Mouse (Mus musculus): ENCODE data around the gene Rnf144a. TPM values are rescaled to one million over a fixed set of nuclear protein-coding genes. Genes with fewer than 3 reads are reported as not detected.

Rnf144a gene
- polyA plus RNA-seq, 1 experiment from 2014 or later, result 21.6 TPM

GRCm38 (mm10) chr12:26414451-26415103, 477 bp downstream of the Rnf144a start:
- H3K27ac ChIP-seq (replicated peaks; ENCODE audit: low read depth, low read length), result peak overlapping the region; percentile 87
- under 1% methylated on average over 61 of the region's 64 CpGs for WGBS
- H3K27me3 ChIP-seq (ENCODE audit: control insufficient read depth, insufficient read depth, low read length), result no peaks in the 10 kb centered on the region
- ATAC-seq (ENCODE audit: low FRiP score, low TSS enrichment) (peak; percentile 66; the same call in 1 of the 2 replicates), DNase-seq (peak; percentile 64)
- no peaks in the 10 kb centered on the region for H3K9me3 ChIP-seq (ENCODE audit: control insufficient read depth, low read length)
- peak overlapping the region; percentile 86 for H3K4me2 ChIP-seq (ENCODE audit: low read length)
- peaks cover 26% of the 10 kb centered on the region for H3K4me1 ChIP-seq (ENCODE audit: control insufficient read depth, insufficient read depth, low read length)
- no peaks in the 10 kb centered on the region for H3K36me3 ChIP-seq (ENCODE audit: control insufficient read depth, insufficient read depth, low read length)
- peak overlapping the region; percentile 96 for H3K4me3 ChIP-seq (replicated peaks; ENCODE audit: low read depth, low read length)
- H3K9ac ChIP-seq (replicated peaks; ENCODE audit: low read length), result peak overlapping the region; percentile 98

- Histone ChIP-seq H3K36me3 (ENCODE audit: control insufficient read depth, insufficient read depth, low read length) (no peaks in the 10 kb centered on the region), H3K4me3 (replicated peaks; ENCODE audit: low read depth, low read length) (peak overlapping the region; percentile 96), H3K4me1 (ENCODE audit: control insufficient read depth, insufficient read depth, low read length) (peaks cover 26% of the 10 kb centered on the region), H3K27ac (replicated peaks; ENCODE audit: low read depth, low read length) (peak overlapping the region; percentile 87; the same call in 1 of the 2 replicates), H3K4me2 (ENCODE audit: low read length) (peak overlapping the region; percentile 86), H3K27me3 (ENCODE audit: control insufficient read depth, insufficient read depth, low read length) (no peaks in the 10 kb centered on the region), H3K9me3 (ENCODE audit: control insufficient read depth, low read length) (no peaks in the 10 kb centered on the region), H3K9ac (replicated peaks; ENCODE audit: low read length) (peak overlapping the region; percentile 98)
- DNase-seq, result no peak
- ATAC-seq (ENCODE audit: low FRiP score, low TSS enrichment), result no peak
- WGBS, result under 1% methylated on average over 8 of the region's 8 CpGs
These were observed 1.1 kb downstream of the Rnf144a start for GRCm38 (mm10) chr12:26413961-26414411.

GRCm38 (mm10) chr12:26412802-26413201, 2.3 kb downstream of the Rnf144a start:
- Histone ChIP-seq H3K9ac (replicated peaks; ENCODE audit: low read length) (peak overlapping the region; percentile 20; the same call in 1 of the 2 replicates), H3K4me1 (ENCODE audit: control insufficient read depth, insufficient read depth, low read length) (peaks cover 26% of the 10 kb centered on the region), H3K27ac (replicated peaks; ENCODE audit: low read depth, low read length) (no peak overlapping the region), H3K36me3 (ENCODE audit: control insufficient read depth, insufficient read depth, low read length) (0 out of 2 replicates have a peak, but pooled peaks cover 4% of the 10 kb centered on the region), H3K9me3 (ENCODE audit: control insufficient read depth, low read length) (no peaks in the 10 kb centered on the region), H3K4me3 (replicated peaks; ENCODE audit: low read depth, low read length) (peak overlapping the region; percentile 96), H3K4me2 (ENCODE audit: low read length) (peak overlapping the region; percentile 86), H3K27me3 (ENCODE audit: control insufficient read depth, insufficient read depth, low read length) (no peaks in the 10 kb centered on the region)
- DNase-seq, result no peak
- WGBS, result 70% methylated on average over 6 of the region's 6 CpGs
- no peak for ATAC-seq (ENCODE audit: low FRiP score, low TSS enrichment)

GRCm38 (mm10) chr12:26411841-26412450, 3.1 kb downstream of the Rnf144a start:
- WGBS, result 76% methylated on average over 10 of the region's 10 CpGs
- DNase-seq (no peak), ATAC-seq (ENCODE audit: low FRiP score, low TSS enrichment) (no peak)
- H3K4me2 ChIP-seq (ENCODE audit: low read length), result peak overlapping the region; percentile 86
- H3K4me3 ChIP-seq (replicated peaks; ENCODE audit: low read depth, low read length), result no peak overlapping the region
- no peak overlapping the region for H3K9ac ChIP-seq (replicated peaks; ENCODE audit: low read length)
- 0 out of 2 replicates have a peak, but pooled peaks cover 4% of the 10 kb centered on the region for H3K36me3 ChIP-seq (ENCODE audit: control insufficient read depth, insufficient read depth, low read length)
- H3K27ac ChIP-seq (replicated peaks; ENCODE audit: low read depth, low read length), result no peak overlapping the region
- H3K27me3 ChIP-seq (ENCODE audit: control insufficient read depth, insufficient read depth, low read length), result no peaks in the 10 kb centered on the region
- no peaks in the 10 kb centered on the region for H3K9me3 ChIP-seq (ENCODE audit: control insufficient read depth, low read length)
- H3K4me1 ChIP-seq (ENCODE audit: control insufficient read depth, insufficient read depth, low read length), result peaks cover 26% of the 10 kb centered on the region

GRCm38 (mm10) chr12:26410443-26410842, 4.6 kb downstream of the Rnf144a start:
- Histone ChIP-seq H3K9ac (replicated peaks; ENCODE audit: low read length) (no peak overlapping the region), H3K27me3 (ENCODE audit: control insufficient read depth, insufficient read depth, low read length) (no peaks in the 10 kb centered on the region), H3K27ac (replicated peaks; ENCODE audit: low read depth, low read length) (no peak overlapping the region), H3K4me2 (ENCODE audit: low read length) (no peak overlapping the region), H3K4me1 (ENCODE audit: control insufficient read depth, insufficient read depth, low read length) (peaks cover 28% of the 10 kb centered on the region), H3K36me3 (ENCODE audit: control insufficient read depth, insufficient read depth, low read length) (0 out of 2 replicates have a peak, but pooled peaks cover 4% of the 10 kb centered on the region), H3K9me3 (ENCODE audit: control insufficient read depth, low read length) (no peaks in the 10 kb centered on the region), H3K4me3 (replicated peaks; ENCODE audit: low read depth, low read length) (no peak overlapping the region)
- 94% methylated on average over 3 of the region's 3 CpGs for WGBS
- ATAC-seq (ENCODE audit: low FRiP score, low TSS enrichment) (no peak), DNase-seq (no peak)

- no peaks in the 10 kb centered on the region for H3K9me3 ChIP-seq (ENCODE audit: control insufficient read depth, low read length)
- DNase-seq (no peak), ATAC-seq (ENCODE audit: low FRiP score, low TSS enrichment) (no peak)
- no peak overlapping the region for H3K9ac ChIP-seq (replicated peaks; ENCODE audit: low read length)
- H3K27ac ChIP-seq (replicated peaks; ENCODE audit: low read depth, low read length), result no peak overlapping the region
- H3K4me1 ChIP-seq (ENCODE audit: control insufficient read depth, insufficient read depth, low read length), result peaks cover 25% of the 10 kb centered on the region
- H3K4me3 ChIP-seq (replicated peaks; ENCODE audit: low read depth, low read length), result no peak overlapping the region
- no peaks in the 10 kb centered on the region for H3K27me3 ChIP-seq (ENCODE audit: control insufficient read depth, insufficient read depth, low read length)
- H3K36me3 ChIP-seq (ENCODE audit: control insufficient read depth, insufficient read depth, low read length), result peaks cover 8% of the 10 kb centered on the region; the same call in 1 of the 2 replicates
- 70% methylated on average over 9 of the region's 9 CpGs for WGBS
- H3K4me2 ChIP-seq (ENCODE audit: low read length), result no peak overlapping the region
These were observed 6.3 kb downstream of the Rnf144a start for GRCm38 (mm10) chr12:26408707-26409106.

GRCm38 (mm10) chr12:26404781-26405702, 10.0 kb downstream of the Rnf144a start:
- H3K36me3 ChIP-seq (ENCODE audit: control insufficient read depth, insufficient read depth, low read length), result peaks cover 13% of the 10 kb centered on the region; the same call in 1 of the 2 replicates
- 84% methylated on average over 11 of the region's 11 CpGs for WGBS
- no peaks in the 10 kb centered on the region for H3K27me3 ChIP-seq (ENCODE audit: control insufficient read depth, insufficient read depth, low read length)
- H3K9ac ChIP-seq (replicated peaks; ENCODE audit: low read length), result no peak overlapping the region
- H3K4me2 ChIP-seq (ENCODE audit: low read length), result no peak overlapping the region
- H3K9me3 ChIP-seq (ENCODE audit: control insufficient read depth, low read length), result no peaks in the 10 kb centered on the region
- H3K27ac ChIP-seq (replicated peaks; ENCODE audit: low read depth, low read length), result 0 out of 2 replicates have a peak overlapping the region, but pooled peaks have one; percentile 6
- 0 out of 2 replicates have a peak, but pooled peaks cover 4% of the 10 kb centered on the region for H3K4me1 ChIP-seq (ENCODE audit: control insufficient read depth, insufficient read depth, low read length)
- ATAC-seq (ENCODE audit: low FRiP score, low TSS enrichment), result no peak
- no peak for DNase-seq
- no peak overlapping the region for H3K4me3 ChIP-seq (replicated peaks; ENCODE audit: low read depth, low read length)

GRCm38 (mm10) chr12:26403372-26404125, 11.5 kb downstream of the Rnf144a start:
- 0 out of 2 replicates have a peak, but pooled peaks cover 4% of the 10 kb centered on the region for H3K4me1 ChIP-seq (ENCODE audit: control insufficient read depth, insufficient read depth, low read length)
- no peak overlapping the region for H3K4me3 ChIP-seq (replicated peaks; ENCODE audit: low read depth, low read length)
- H3K9me3 ChIP-seq (ENCODE audit: control insufficient read depth, low read length), result no peaks in the 10 kb centered on the region
- peaks cover 10% of the 10 kb centered on the region; the same call in 1 of the 2 replicates for H3K36me3 ChIP-seq (ENCODE audit: control insufficient read depth, insufficient read depth, low read length)
- H3K4me2 ChIP-seq (ENCODE audit: low read length), result no peak overlapping the region
- ATAC-seq (ENCODE audit: low FRiP score, low TSS enrichment) (no peak), DNase-seq (no peak)
- H3K9ac ChIP-seq (replicated peaks; ENCODE audit: low read length), result no peak overlapping the region
- no peaks in the 10 kb centered on the region for H3K27me3 ChIP-seq (ENCODE audit: control insufficient read depth, insufficient read depth, low read length)
- WGBS, result 91% methylated on average over 16 of the region's 16 CpGs
- no peak overlapping the region for H3K27ac ChIP-seq (replicated peaks; ENCODE audit: low read depth, low read length)
